Mouse (Mus musculus) cerebral cortex, adult 2 months (tissue): ENCODE measurements around the gene Fam120b.

ENCODE experiments used
- WGBS: fragments of 180-500 bp; shearing (Covaris S2); methylation state at CpG from one replicate; pipeline ENCODE4 v1.1.7; 2018; 5-methylcytosine and 5-hydroxymethylcytosine counted together

Gene Fam120b

GRCm38 (mm10) chr17:15395997-15396675, at the start of gene Fam120b:
Gene Fam120b (plus strand): TSS chr17:15396202.
- WGBS = 1% methylated on average over 31 of the region's 31 CpGs

GRCm38 (mm10) chr17:15350152-15350551, 45.9 kb upstream of the Fam120b start:
- WGBS = 78% methylated on average over 2 of the region's 2 CpGs

GRCm38 (mm10) chr17:15352869-15353610, 43.0 kb upstream of the Fam120b start:
- WGBS = 39% methylated on average over 10 of the region's 10 CpGs

GRCm38 (mm10) chr17:15354006-15354405, 42.0 kb upstream of the Fam120b start:
- WGBS = 82% methylated on average over 2 of the region's 2 CpGs

- 89% methylated on average over 3 of the region's 3 CpGs for WGBS
These were observed 40.9 kb upstream of the Fam120b start for GRCm38 (mm10) chr17:15355072-15355471.

- WGBS = 88% methylated on average over 5 of the region's 5 CpGs
These were observed 39.5 kb upstream of the Fam120b start for GRCm38 (mm10) chr17:15356526-15356925.

GRCm38 (mm10) chr17:15357071-15357470, 38.9 kb upstream of the Fam120b start:
- 81% methylated on average over 3 of the region's 3 CpGs for WGBS

- 78% methylated on average over 3 of the region's 3 CpGs for WGBS
These were observed 32.3 kb upstream of the Fam120b start for GRCm38 (mm10) chr17:15363656-15364055.

- WGBS = 30% methylated on average over 5 of the region's 5 CpGs
These were observed 30.4 kb upstream of the Fam120b start for GRCm38 (mm10) chr17:15365650-15366049.

- 90% methylated on average over 14 of the region's 14 CpGs for WGBS
These were observed 25.6 kb upstream of the Fam120b start for GRCm38 (mm10) chr17:15370401-15370800.

GRCm38 (mm10) chr17:15371967-15372835, 23.8 kb upstream of the Fam120b start:
- WGBS = 72% methylated on average over 17 of the region's 17 CpGs

GRCm38 (mm10) chr17:15372931-15373652, 22.9 kb upstream of the Fam120b start:
- 68% methylated on average over 15 of the region's 15 CpGs for WGBS

- WGBS = 7% methylated on average over 50 of the region's 50 CpGs
These were observed 21.5 kb upstream of the Fam120b start for GRCm38 (mm10) chr17:15374321-15375141.

- WGBS = under 1% methylated on average over 18 of the region's 18 CpGs
These were observed 20.8 kb upstream of the Fam120b start for GRCm38 (mm10) chr17:15375224-15375623.

GRCm38 (mm10) chr17:15375701-15376493, 20.1 kb upstream of the Fam120b start:
- WGBS = under 1% methylated on average over 69 of the region's 69 CpGs

GRCm38 (mm10) chr17:15376494-15377181, 19.4 kb upstream of the Fam120b start, which contains the start of gene Dll1:
Gene Dll1 (minus strand): TSS chr17:15376872.
- 2% methylated on average over 36 of the region's 36 CpGs for WGBS

GRCm38 (mm10) chr17:15377901-15378300, 18.1 kb upstream of the Fam120b start:
- WGBS = 0% methylated on average over 1 of the region's 1 CpGs

- 25% methylated on average over 15 of the region's 15 CpGs for WGBS
These were observed 17.4 kb upstream of the Fam120b start for GRCm38 (mm10) chr17:15378413-15379109.
